Mouse (Mus musculus) ES-Bruce4 (cell line): ENCODE data around the gene Olfr187. TPM values are rescaled to one million over a fixed set of nuclear protein-coding genes. Genes with fewer than 3 reads are reported as not detected.

Experiments
- H3K27ac ChIP-seq: 2 replicates; pipeline ENCODE4 v1.5.1; 2012; ENCODE audit warnings: low read length, inconsistent platforms; ENCODE audit not compliant: insufficient read depth
- H3K27me3 ChIP-seq: 2 replicates; pipeline ENCODE4 v1.6.1; 2012; ENCODE audit warnings: mild to moderate bottlenecking, low read length, inconsistent platforms; ENCODE audit not compliant: control insufficient read depth, poor library complexity, insufficient read depth, severe bottlenecking
- H3K36me3 ChIP-seq: 2 replicates; pipeline ENCODE4 v1.6.1; 2012; ENCODE audit warnings: inconsistent platforms, mild to moderate bottlenecking, low read length, moderate library complexity; ENCODE audit not compliant: control insufficient read depth, poor library complexity, insufficient read depth, severe bottlenecking
- H3K4me1 ChIP-seq: one replicate; pipeline ENCODE4 v1.8.1; 2011; ENCODE audit warnings: low read length; ENCODE audit not compliant: control insufficient read depth, insufficient read depth
- H3K4me3 ChIP-seq: 2 replicates; pipeline ENCODE4 v1.5.1; 2011; ENCODE audit warnings: low read depth, mild to moderate bottlenecking, low read length
- H3K9ac ChIP-seq: 2 replicates; pipeline ENCODE4 v1.6.1; 2012; ENCODE audit warnings: low read depth, mild to moderate bottlenecking, inconsistent platforms; ENCODE audit not compliant: poor library complexity, severe bottlenecking
- H3K9me3 ChIP-seq: replicated peaks from 2 replicates; pipeline ENCODE4 v1.6.1; 2012; ENCODE audit warnings: mild to moderate bottlenecking, low read length, inconsistent platforms; ENCODE audit not compliant: control insufficient read depth, poor library complexity, insufficient read depth, severe bottlenecking
- CTCF ChIP-seq: IDR thresholded peaks from one replicate; pipeline ENCODE4 v1.8.1; 2011; ENCODE audit warnings: low read depth, low read length
- POLR2A ChIP-seq: IDR thresholded peaks from one replicate; pipeline ENCODE4 v1.8.1; 2011; ENCODE audit warnings: low read length; ENCODE audit not compliant: insufficient read depth
- polyA plus RNA-seq: library from polyadenylated mRNA; stranded (reverse); fragments of >200 nt; gene quantifications from 2 replicates; pipeline ENCODE4 v1.2.4, GENCODE M21; 2011; ENCODE audit warnings: low read depth; ENCODE audit not compliant: missing spikeins, insufficient read depth, insufficient read length

The Olfr187 gene
- polyA plus RNA-seq, 1 experiment, result not detected

DNA sequence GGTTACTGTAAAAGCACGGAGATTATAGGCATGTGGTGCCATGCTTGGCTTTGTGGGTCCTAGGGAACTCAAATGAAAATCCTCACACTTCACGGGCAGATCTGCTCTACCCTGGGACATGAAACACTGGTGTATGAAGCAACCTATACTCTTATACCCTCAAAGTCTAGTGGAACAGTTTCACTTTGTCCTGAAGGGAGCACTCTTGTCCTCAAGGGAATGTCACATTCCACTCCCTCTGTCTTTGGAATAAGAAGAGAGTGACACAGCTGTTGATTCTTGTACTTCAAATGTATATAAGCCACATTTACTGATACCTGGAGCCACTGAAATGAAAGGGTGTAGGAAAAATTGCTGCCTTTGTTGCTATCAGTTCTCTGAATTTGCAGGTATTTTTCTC is 44.5 kb downstream of the Olfr187 start, which contains the start of gene Olfr183:
Gene Olfr183, plus strand, starts transcription at position 301 of the 400 bp plus-strand sequence.
- Histone ChIP-seq H3K4me1 (no peaks in the 10 kb centered on the region), H3K9ac (no peak within 1 kb of the TSS)
- TF ChIP-seq CTCF (no peak), POLR2A (no peak)

More for the DNA sequence above, 44.5 kb downstream of the Olfr187 start, which contains the start of gene Olfr183:
- no peak within 1 kb of the TSS for H3K27ac ChIP-seq
- no peaks in the 10 kb centered on the region for H3K36me3 ChIP-seq
- H3K27me3 ChIP-seq, result no peaks in the 10 kb centered on the region; the same call in 1 of the 2 replicates
- no peak within 1 kb of the TSS for H3K4me3 ChIP-seq
- H3K9me3 ChIP-seq, result no peaks in the 10 kb centered on the region

Other genes starting within 250 kb of the Olfr187 start
- not detected in 2 replicates for gene Olfr173, start 239.5 kb downstream of the Olfr187 start, polyA plus RNA-seq
- gene Olfr175-ps1, start 213.0 kb downstream of the Olfr187 start, polyA plus RNA-seq, result not detected in 2 replicates
- not detected in 2 replicates for gene Olfr177, start 165.0 kb downstream of the Olfr187 start, polyA plus RNA-seq
- gene Olfr178, start 147.7 kb downstream of the Olfr187 start, polyA plus RNA-seq, result not detected in 2 replicates
- not detected in 2 replicates for gene Olfr181, start 111.0 kb downstream of the Olfr187 start, polyA plus RNA-seq
- gene Olfr180, start 110.4 kb downstream of the Olfr187 start, polyA plus RNA-seq, result not detected in 2 replicates
- not detected in 2 replicates for gene Olfr183, start 44.4 kb downstream of the Olfr187 start, polyA plus RNA-seq
- gene Olfr186, start 9.5 kb downstream of the Olfr187 start, polyA plus RNA-seq, result not detected in 2 replicates
- not detected in 2 replicates for gene Olfr190, start 38.2 kb upstream of the Olfr187 start, polyA plus RNA-seq
- gene Olfr191, start 50.1 kb upstream of the Olfr187 start, polyA plus RNA-seq, result not detected in 2 replicates
- gene Olfr193, start 72.1 kb upstream of the Olfr187 start, polyA plus RNA-seq, result not detected in 2 replicates
- gene Olfr194, start 81.3 kb upstream of the Olfr187 start, polyA plus RNA-seq, result not detected in 2 replicates
- gene Olfr195, start 107.3 kb upstream of the Olfr187 start, polyA plus RNA-seq, result not detected in 2 replicates
- not detected in 2 replicates for gene Olfr196, start 130.7 kb upstream of the Olfr187 start, polyA plus RNA-seq
- gene Olfr198, start 163.8 kb upstream of the Olfr187 start, polyA plus RNA-seq, result not detected in 2 replicates
- not detected in 2 replicates for gene Olfr199, start 180.0 kb upstream of the Olfr187 start, polyA plus RNA-seq
- gene Olfr201, start 232.9 kb upstream of the Olfr187 start, polyA plus RNA-seq, result not detected in 2 replicates
- gene Olfr202, start 247.0 kb upstream of the Olfr187 start, polyA plus RNA-seq, result not detected in 2 replicates